Mouse (Mus musculus) bone marrow macrophage, adult 2 months (primary cell): ENCODE results near the gene Elf3. TPM values are rescaled to one million over a fixed set of nuclear protein-coding genes. Genes with fewer than 3 reads are reported as not detected.

Experiments
- H3K27ac ChIP-seq: 2 replicates; pipeline ENCODE4 v1.5.1; 2012; ENCODE audit warnings: low read depth, low read length; ENCODE audit not compliant: insufficient read depth
- H3K4me1 ChIP-seq: 2 replicates; pipeline ENCODE4 v1.6.1; 2012; ENCODE audit warnings: low read length; ENCODE audit not compliant: control insufficient read depth, insufficient read depth
- H3K4me3 ChIP-seq: 2 replicates; pipeline ENCODE4 v1.5.1; 2012; ENCODE audit warnings: mild to moderate bottlenecking, low read length, moderate library complexity; ENCODE audit not compliant: insufficient read depth
- CTCF ChIP-seq: IDR thresholded peaks from 2 replicates; pipeline ENCODE4 v1.5.1; 2012; ENCODE audit warnings: low read depth, mild to moderate bottlenecking, low read length, moderate library complexity
- POLR2A ChIP-seq: IDR thresholded peaks from 2 replicates; pipeline ENCODE4 v1.6.1; 2012; ENCODE audit warnings: mild to moderate bottlenecking, low read depth, low read length, borderline replicate concordance
- polyA plus RNA-seq: library from polyadenylated mRNA; stranded (reverse); fragments of >200 nt; gene quantifications from 2 replicates; pipeline ENCODE4 v1.2.4, GENCODE M21; 2012; ENCODE audit not compliant: missing spikeins, insufficient read depth, insufficient read length

Gene Elf3
- polyA plus RNA-seq, 1 experiment, result not detected

- TF ChIP-seq CTCF (no peak), POLR2A (no peak)
- no peak overlapping the region for H3K27ac ChIP-seq
- H3K4me1 ChIP-seq, result no peaks in the 10 kb centered on the region
- no peak overlapping the region for H3K4me3 ChIP-seq
Measured at GRCm38 (mm10) chr1:135217607-135218233, 40.6 kb downstream of the Elf3 start.

GRCm38 (mm10) chr1:135213772-135214640 lies 44.4 kb downstream of the Elf3 start:
- Histone ChIP-seq H3K4me3 (no peak overlapping the region), H3K4me1 (no peaks in the 10 kb centered on the region), H3K27ac (no peak overlapping the region)
- TF ChIP-seq CTCF, result no peak
- TF ChIP-seq POLR2A, result no peak

- H3K27ac ChIP-seq, result no peak overlapping the region
- no peaks in the 10 kb centered on the region for H3K4me1 ChIP-seq
- TF ChIP-seq POLR2A, result no peak
- TF ChIP-seq CTCF, result no peak
- H3K4me3 ChIP-seq, result no peak overlapping the region
Measured at GRCm38 (mm10) chr1:135210421-135210820, 47.9 kb downstream of the Elf3 start.

GRCm38 (mm10) chr1:135208716-135209115 lies 49.7 kb downstream of the Elf3 start:
- H3K27ac ChIP-seq, result no peak overlapping the region
- H3K4me1 ChIP-seq, result no peaks in the 10 kb centered on the region
- no peak overlapping the region for H3K4me3 ChIP-seq
- TF ChIP-seq CTCF (no peak), POLR2A (no peak)

GRCm38 (mm10) chr1:135206586-135207339 lies 51.6 kb downstream of the Elf3 start:
- no peaks in the 10 kb centered on the region for H3K4me1 ChIP-seq
- TF ChIP-seq POLR2A (no peak), CTCF (no peak)
- no peak overlapping the region for H3K4me3 ChIP-seq
- no peak overlapping the region for H3K27ac ChIP-seq

GRCm38 (mm10) chr1:135205257-135205656 lies 53.1 kb downstream of the Elf3 start:
- Histone ChIP-seq H3K27ac (no peak overlapping the region), H3K4me1 (no peaks in the 10 kb centered on the region), H3K4me3 (no peak overlapping the region)
- no peak for TF ChIP-seq POLR2A
- TF ChIP-seq CTCF, result no peak

GRCm38 (mm10) chr1:135204196-135205126 lies 53.9 kb downstream of the Elf3 start:
- no peak for TF ChIP-seq POLR2A
- TF ChIP-seq CTCF, result no peak
- Histone ChIP-seq H3K4me1 (no peaks in the 10 kb centered on the region), H3K27ac (no peak overlapping the region), H3K4me3 (no peak overlapping the region)

Other genes with a start within 250 kb of the Elf3 start
- gene Lgr6, start 153.3 kb downstream of the Elf3 start, polyA plus RNA-seq, result not detected in 2 replicates
- gene Ptpn7, start 125.9 kb downstream of the Elf3 start, polyA plus RNA-seq, result 42.8 and 49.1 TPM in 2 replicates
- 204 TPM in 2 replicates for gene Arl8a, start 111.7 kb downstream of the Elf3 start, polyA plus RNA-seq
- not detected in 2 replicates for gene Gpr37l1, start 90.9 kb downstream of the Elf3 start, polyA plus RNA-seq
- 207 and 219 TPM in 2 replicates for gene Rnpep, start 25.5 kb upstream of the Elf3 start, polyA plus RNA-seq
- gene Timm17a, start 55.2 kb upstream of the Elf3 start, polyA plus RNA-seq, result 40.7 and 43.0 TPM in 2 replicates
- 0.13 and 0.20 TPM in 2 replicates for gene Lmod1, start 66.2 kb upstream of the Elf3 start, polyA plus RNA-seq
- gene Shisa4, start 116.7 kb upstream of the Elf3 start, polyA plus RNA-seq, result not detected in 2 replicates
- 31.7 and 32.3 TPM in 2 replicates for gene Ipo9, start 171.9 kb upstream of the Elf3 start, polyA plus RNA-seq